Mouse (Mus musculus) mesoderm, embryonic 11.5 days (tissue): ENCODE measurements around the gene Ptprn2.
A peak's percentile ranks its signal among the peaks of the same experiment; 100 is the strongest.

Experiments used
- DNase-seq: peaks from one replicate; pipeline ENCODE4 v3.0.0-alpha.2; 2012; ENCODE audit warnings: low read depth, low spot score

Ptprn2 gene

GRCm38 (mm10) chr12:117159669-117160210 is 674.2 kb downstream of the Ptprn2 start:
- DNase-seq = no peak

GRCm38 (mm10) chr12:117160211-117160891 is 674.8 kb downstream of the Ptprn2 start:
- DNase-seq = no peak

DNA sequence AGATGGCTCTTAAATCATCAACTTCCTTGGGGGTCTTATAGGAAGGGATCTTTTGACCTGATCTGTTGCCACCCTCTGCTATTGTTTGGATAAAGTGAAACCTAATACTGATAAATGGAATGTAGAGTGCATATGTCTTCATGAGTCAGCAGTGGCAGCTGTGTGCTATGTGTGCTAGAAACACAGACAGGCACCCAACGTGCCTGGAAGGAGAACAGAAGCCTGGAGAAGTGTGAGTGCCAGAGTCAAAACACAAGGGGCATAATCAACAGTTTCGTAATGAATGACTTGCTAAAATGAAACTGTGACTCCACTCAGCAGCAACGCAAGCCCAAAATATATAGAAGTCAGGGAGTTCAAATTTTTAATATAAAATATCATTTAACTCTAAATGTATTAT is 676.7 kb downstream of the Ptprn2 start:
- peak; percentile 34 for DNase-seq

- DNase-seq = no peak
Observed at GRCm38 (mm10) chr12:117163789-117164188, 678.3 kb downstream of the Ptprn2 start.

DNA sequence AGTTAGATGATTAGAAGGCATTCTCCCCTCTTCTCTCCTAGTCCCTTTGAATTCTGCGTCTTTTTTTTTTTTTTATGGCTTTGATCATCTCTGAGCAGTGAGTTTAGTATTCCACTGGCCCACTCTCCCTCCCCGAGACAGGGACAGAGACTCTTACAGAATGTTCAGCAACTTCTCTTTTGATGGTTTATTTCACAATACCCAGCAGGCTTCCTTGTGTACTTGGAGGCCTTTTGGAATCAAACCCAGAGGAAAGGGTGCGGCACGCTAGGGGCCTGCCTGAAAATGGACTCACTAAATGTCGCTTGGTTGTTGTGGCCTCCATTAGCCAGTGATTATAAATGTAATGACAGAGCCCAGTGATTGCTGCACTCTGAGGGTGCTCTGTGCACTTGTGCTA is 680.7 kb downstream of the Ptprn2 start:
- DNase-seq = no peak

- DNase-seq = no peak
Observed at GRCm38 (mm10) chr12:117169670-117170069, 684.1 kb downstream of the Ptprn2 start.

- DNase-seq = no peak
Observed at GRCm38 (mm10) chr12:117172529-117172884, 687.0 kb downstream of the Ptprn2 start.

- DNase-seq = peak; percentile 77
Observed at GRCm38 (mm10) chr12:117172885-117173529, 687.5 kb downstream of the Ptprn2 start.

GRCm38 (mm10) chr12:117174189-117174588 is 688.7 kb downstream of the Ptprn2 start:
- no peak for DNase-seq

DNA sequence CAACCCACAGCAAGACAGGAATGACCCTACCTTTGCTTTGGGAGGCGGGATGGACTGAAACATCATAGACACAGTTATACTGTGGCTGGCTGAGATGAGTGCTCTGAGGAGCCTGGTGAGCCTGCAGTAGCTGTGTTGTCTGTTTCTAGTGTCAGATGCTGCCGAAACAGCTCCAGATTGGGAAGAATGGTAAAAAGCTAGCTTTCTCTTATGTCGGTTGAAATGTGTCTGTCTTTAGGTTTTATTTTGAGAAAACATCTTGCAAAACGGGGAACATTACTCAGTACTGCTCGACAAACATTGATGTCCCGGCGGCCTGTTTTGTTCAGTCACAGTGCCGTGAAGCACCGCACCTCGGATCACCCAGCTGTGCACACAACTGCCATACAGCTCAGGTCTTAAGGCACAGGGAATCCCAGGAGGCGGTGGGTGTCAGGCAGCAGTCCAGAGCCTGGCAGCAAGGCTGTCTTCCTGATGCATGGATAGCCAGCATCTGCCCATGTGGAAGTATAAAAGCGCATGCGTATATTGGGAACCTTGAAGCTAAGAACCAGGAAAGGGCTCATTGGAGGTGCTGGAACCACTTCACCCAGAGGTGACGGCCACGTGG is 689.7 kb downstream of the Ptprn2 start:
- no peak for DNase-seq

- DNase-seq = no peak
Observed at GRCm38 (mm10) chr12:117176259-117176823, 690.8 kb downstream of the Ptprn2 start.

- DNase-seq = no peak
Observed at GRCm38 (mm10) chr12:117187167-117187566, 701.6 kb downstream of the Ptprn2 start.

DNA sequence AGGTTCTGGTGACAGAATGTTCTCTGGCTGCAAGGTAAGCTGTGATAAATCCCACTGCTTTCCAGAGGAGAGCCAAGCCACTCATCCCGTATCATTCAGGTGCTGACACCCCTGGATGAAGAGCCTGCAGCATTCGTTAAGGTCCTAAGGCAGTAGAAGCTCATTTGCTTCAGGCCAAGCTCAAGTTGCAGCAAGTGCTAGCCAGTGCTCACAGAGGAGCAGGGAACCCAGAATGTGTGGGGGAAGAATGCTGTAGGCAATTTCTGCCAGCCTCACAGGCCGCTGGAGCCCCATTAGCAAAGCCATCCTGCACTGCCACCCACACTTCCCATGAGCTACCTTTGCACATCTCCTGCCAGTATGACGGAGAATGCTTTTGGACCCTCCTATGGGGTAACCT is 706.5 kb downstream of the Ptprn2 start:
- DNase-seq = no peak

GRCm38 (mm10) chr12:117196721-117197425 is 711.4 kb downstream of the Ptprn2 start:
- peak; percentile 78 for DNase-seq

DNA sequence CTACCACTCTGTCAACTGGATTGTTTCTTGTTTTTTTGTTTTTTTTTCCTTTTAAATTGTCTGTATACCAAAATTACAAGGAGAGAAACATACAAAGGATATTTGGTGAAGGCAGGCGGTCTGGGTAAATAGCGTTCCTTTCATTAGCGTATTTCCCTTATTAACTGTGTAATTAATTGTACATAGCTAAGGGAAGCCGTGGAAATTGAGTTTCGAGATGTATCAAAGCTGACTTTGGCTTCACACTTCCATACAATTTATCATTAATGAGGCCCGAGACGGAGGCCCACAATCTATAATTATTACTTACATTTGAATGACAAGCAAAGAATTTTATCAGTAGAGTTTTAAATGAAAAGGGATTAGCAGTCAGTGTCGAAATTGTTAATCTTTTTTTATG is 712.6 kb downstream of the Ptprn2 start:
- DNase-seq = no peak

GRCm38 (mm10) chr12:117200117-117200516 is 714.6 kb downstream of the Ptprn2 start:
- peak; percentile 61 for DNase-seq

DNA sequence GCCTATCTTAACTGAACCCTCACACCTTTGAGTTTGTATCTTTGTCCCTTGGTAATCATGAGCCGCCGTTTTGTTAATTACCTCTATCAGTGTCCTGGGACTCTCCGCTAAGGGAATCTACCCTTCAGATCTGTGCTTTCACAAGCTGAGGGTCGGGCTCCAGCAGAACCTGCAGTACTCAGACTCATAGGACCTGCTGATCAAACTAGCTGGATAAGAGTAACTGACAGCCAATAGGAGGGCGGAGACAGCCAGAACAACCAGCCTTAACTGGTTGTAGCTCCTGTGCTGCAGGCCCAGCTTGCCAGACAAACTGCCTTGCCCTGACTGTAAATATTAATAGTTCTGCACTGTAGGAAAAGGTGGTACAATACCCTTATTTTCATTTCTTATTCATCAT is 715.1 kb downstream of the Ptprn2 start:
- no peak for DNase-seq

DNA sequence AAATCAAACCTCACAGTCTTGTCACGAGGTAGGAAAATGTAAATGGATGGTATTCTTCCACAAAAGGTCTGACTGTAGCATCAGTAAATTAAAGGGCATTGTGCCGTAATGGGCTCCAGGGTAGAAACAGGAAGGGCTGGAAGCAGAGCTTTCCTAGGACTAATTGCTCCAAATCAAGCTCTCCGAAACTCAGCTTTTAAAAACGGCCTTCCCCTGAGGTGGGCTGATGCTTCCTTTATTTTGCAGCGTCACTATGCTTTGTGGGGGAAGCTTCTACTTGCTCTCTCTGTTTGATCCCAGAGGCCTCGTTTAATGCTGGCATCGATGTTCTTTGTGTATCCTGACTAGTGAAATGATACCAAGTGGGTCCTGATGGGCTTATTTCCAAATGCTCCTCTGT is 718.0 kb downstream of the Ptprn2 start:
- DNase-seq = no peak

DNA sequence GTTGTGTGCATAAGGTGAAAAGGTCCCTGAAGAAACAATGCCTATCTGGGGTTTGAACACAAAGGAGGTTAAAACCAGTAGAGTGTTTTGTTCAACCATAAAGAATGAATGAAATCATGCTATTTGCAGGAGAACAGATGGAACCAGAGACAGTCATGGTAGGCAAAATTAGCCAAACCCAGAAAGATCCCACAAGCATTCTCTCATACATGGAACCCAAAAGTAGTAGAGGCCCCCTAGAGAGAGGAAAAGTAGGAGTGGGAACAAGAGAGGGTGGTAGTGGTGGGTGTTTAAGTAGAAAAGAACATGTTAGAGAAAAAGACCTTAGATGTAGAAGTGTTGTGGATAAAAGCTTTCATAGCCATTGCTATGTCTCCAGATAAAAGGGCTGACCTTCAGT is 719.4 kb downstream of the Ptprn2 start:
- DNase-seq = no peak

- DNase-seq = no peak
Observed at GRCm38 (mm10) chr12:117207421-117208120, 722.1 kb downstream of the Ptprn2 start.

DNA sequence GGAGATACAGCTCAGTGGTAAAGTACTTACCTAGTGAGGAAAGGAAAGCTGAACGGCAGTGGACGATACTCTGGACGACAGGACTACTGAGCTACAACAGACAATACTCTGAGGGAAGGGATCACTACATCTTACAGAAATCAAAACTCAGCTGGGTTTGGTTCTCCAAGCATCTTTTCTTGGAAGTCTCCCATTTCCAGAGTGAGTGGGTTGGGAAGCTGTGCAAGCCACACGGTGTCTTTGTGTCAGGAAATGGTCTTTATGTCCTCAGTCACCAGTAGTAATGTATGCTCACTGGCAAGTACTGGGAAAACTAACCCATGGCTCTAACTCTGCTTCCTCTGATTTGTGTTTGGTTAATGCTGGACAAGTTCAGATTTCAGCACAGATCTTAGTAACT is 724.9 kb downstream of the Ptprn2 start:
- DNase-seq = no peak
